Mouse (Mus musculus): ENCODE results near the gene Slc6a17. TPM values are rescaled to one million over a fixed set of nuclear protein-coding genes. Genes with fewer than 3 reads are reported as not detected.

The Slc6a17 gene
- total and polyA plus RNA-seq, 3 experiments: 0.11 to 1.2 TPM; not detected in 1

GRCm38 (mm10) chr3:107530581-107530980 lies 12.8 kb upstream of the Slc6a17 start:
- no peak for TF ChIP-seq TAL1 (conservative IDR thresholded peaks at IDR 0.05; ENCODE audit: low read depth, low read length)
- no peak for TF ChIP-seq CTCF (IDR thresholded peaks at IDR 0.05; ENCODE audit: low read depth, low read length)
- TF ChIP-seq GATA2 (IDR thresholded peaks at IDR 0.05; ENCODE audit: borderline replicate concordance, low read depth, low read length): no peak
- TF ChIP-seq GATA1 (IDR thresholded peaks at IDR 0.05; ENCODE audit: borderline replicate concordance, low read length): no peak
- no peak for TF ChIP-seq POLR2AphosphoS5 (IDR thresholded peaks at IDR 0.05; ENCODE audit: insufficient replicate concordance, low read depth, low read length)
- no peak for ATAC-seq (ENCODE audit: extremely low read depth, insufficient number of reproducible peaks, low FRiP score, poor library complexity, severe bottlenecking)
- H3K9me3 ChIP-seq (replicated peaks): no peaks in the 10 kb centered on the region
- peaks cover 8% of the 10 kb centered on the region for H3K27me3 ChIP-seq (ENCODE audit: insufficient read depth, low read length)
- DNase-seq (ENCODE audit: low spot score): no peak
- H3K4me3 ChIP-seq (ENCODE audit: low read depth, low read length): no peak overlapping the region
- no peaks in the 10 kb centered on the region for H3K36me3 ChIP-seq (replicated peaks)
- H3K4me1 ChIP-seq (ENCODE audit: insufficient read depth, low read depth, low read length): no peaks in the 10 kb centered on the region

- H3K36me3 ChIP-seq (replicated peaks): no peaks in the 10 kb centered on the region
- no peaks in the 10 kb centered on the region for H3K4me1 ChIP-seq (ENCODE audit: insufficient read depth, low read depth, low read length)
- TF ChIP-seq GATA1 (IDR thresholded peaks at IDR 0.05; ENCODE audit: borderline replicate concordance, low read length) (no peak), TAL1 (conservative IDR thresholded peaks at IDR 0.05; ENCODE audit: low read depth, low read length) (no peak), GATA2 (IDR thresholded peaks at IDR 0.05; ENCODE audit: borderline replicate concordance, low read depth, low read length) (no peak), CTCF (IDR thresholded peaks at IDR 0.05; ENCODE audit: low read depth, low read length) (no peak), POLR2AphosphoS5 (IDR thresholded peaks at IDR 0.05; ENCODE audit: insufficient replicate concordance, low read depth, low read length) (no peak)
- peaks cover 8% of the 10 kb centered on the region for H3K27me3 ChIP-seq (ENCODE audit: insufficient read depth, low read length)
- no peak overlapping the region for H3K4me3 ChIP-seq (ENCODE audit: low read depth, low read length)
- no peaks in the 10 kb centered on the region for H3K9me3 ChIP-seq (replicated peaks)
- ATAC-seq (ENCODE audit: extremely low read depth, insufficient number of reproducible peaks, low FRiP score, poor library complexity, severe bottlenecking) (no peak), DNase-seq (ENCODE audit: low spot score) (no peak)
Measured at GRCm38 (mm10) chr3:107529182-107529581, 11.4 kb upstream of the Slc6a17 start.

GRCm38 (mm10) chr3:107528401-107529118 lies 10.7 kb upstream of the Slc6a17 start:
- Histone ChIP-seq H3K4me1 (ENCODE audit: insufficient read depth, low read depth, low read length) (no peaks in the 10 kb centered on the region), H3K27me3 (ENCODE audit: insufficient read depth, low read length) (peaks cover 8% of the 10 kb centered on the region), H3K36me3 (replicated peaks) (no peaks in the 10 kb centered on the region), H3K4me3 (ENCODE audit: low read depth, low read length) (no peak overlapping the region), H3K9me3 (replicated peaks) (no peaks in the 10 kb centered on the region)
- DNase-seq (ENCODE audit: low spot score) (no peak), ATAC-seq (ENCODE audit: extremely low read depth, insufficient number of reproducible peaks, low FRiP score, poor library complexity, severe bottlenecking) (no peak)
- TF ChIP-seq GATA1 (IDR thresholded peaks at IDR 0.05; ENCODE audit: borderline replicate concordance, low read length) (no peak), CTCF (IDR thresholded peaks at IDR 0.05; ENCODE audit: low read depth, low read length) (no peak), POLR2AphosphoS5 (IDR thresholded peaks at IDR 0.05; ENCODE audit: insufficient replicate concordance, low read depth, low read length) (no peak), GATA2 (IDR thresholded peaks at IDR 0.05; ENCODE audit: borderline replicate concordance, low read depth, low read length) (no peak), TAL1 (conservative IDR thresholded peaks at IDR 0.05; ENCODE audit: low read depth, low read length) (no peak)

GRCm38 (mm10) chr3:107524547-107524946 lies 6.7 kb upstream of the Slc6a17 start:
- H3K4me3 ChIP-seq (ENCODE audit: low read depth, low read length): no peak overlapping the region
- H3K36me3 ChIP-seq (replicated peaks): no peaks in the 10 kb centered on the region
- H3K9me3 ChIP-seq (replicated peaks): no peaks in the 10 kb centered on the region
- DNase-seq (ENCODE audit: low spot score) (no peak), ATAC-seq (ENCODE audit: extremely low read depth, insufficient number of reproducible peaks, low FRiP score, poor library complexity, severe bottlenecking) (no peak)
- TF ChIP-seq POLR2AphosphoS5 (IDR thresholded peaks at IDR 0.05; ENCODE audit: insufficient replicate concordance, low read depth, low read length) (no peak), TAL1 (conservative IDR thresholded peaks at IDR 0.05; ENCODE audit: low read depth, low read length) (no peak), CTCF (IDR thresholded peaks at IDR 0.05; ENCODE audit: low read depth, low read length) (no peak), GATA1 (IDR thresholded peaks at IDR 0.05; ENCODE audit: borderline replicate concordance, low read length) (no peak), GATA2 (IDR thresholded peaks at IDR 0.05; ENCODE audit: borderline replicate concordance, low read depth, low read length) (no peak)
- no peaks in the 10 kb centered on the region for H3K4me1 ChIP-seq (ENCODE audit: insufficient read depth, low read depth, low read length)
- H3K27me3 ChIP-seq (ENCODE audit: insufficient read depth, low read length): peaks cover 5% of the 10 kb centered on the region; the same call in 1 of the 2 replicates

DNA sequence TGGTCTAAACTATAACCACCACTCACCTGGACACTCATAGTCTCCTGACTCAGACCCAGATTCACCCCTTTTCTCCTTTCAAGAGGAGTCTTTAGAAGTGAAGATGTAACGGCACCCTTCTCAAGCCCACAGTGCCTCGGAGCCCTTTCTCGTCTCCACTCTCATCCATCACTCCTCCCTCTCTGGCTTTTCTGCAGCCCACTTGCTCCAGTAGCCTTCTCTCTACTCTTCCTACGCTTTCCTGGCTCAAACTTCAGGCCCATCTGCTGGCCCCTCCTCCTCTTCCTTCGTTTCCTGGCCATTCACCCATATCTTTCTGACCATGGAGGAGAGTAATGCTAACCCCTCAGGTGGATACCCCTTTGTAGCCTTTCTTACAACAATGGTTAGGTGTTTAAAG lies 3.1 kb upstream of the Slc6a17 start:
- H3K4me1 ChIP-seq (ENCODE audit: insufficient read depth, low read depth, low read length): no peaks in the 10 kb centered on the region
- H3K27me3 ChIP-seq (ENCODE audit: insufficient read depth, low read length): no peaks in the 10 kb centered on the region; the same call in 1 of the 2 replicates
- H3K9me3 ChIP-seq (replicated peaks): no peaks in the 10 kb centered on the region
- TF ChIP-seq TAL1 (conservative IDR thresholded peaks at IDR 0.05; ENCODE audit: low read depth, low read length) (no peak), GATA1 (IDR thresholded peaks at IDR 0.05; ENCODE audit: borderline replicate concordance, low read length) (no peak)
- H3K36me3 ChIP-seq (replicated peaks): no peaks in the 10 kb centered on the region
- ATAC-seq (ENCODE audit: extremely low read depth, insufficient number of reproducible peaks, low FRiP score, poor library complexity, severe bottlenecking): no peak
- no peak overlapping the region for H3K4me3 ChIP-seq (ENCODE audit: low read depth, low read length)
- DNase-seq (ENCODE audit: low spot score): no peak

- Histone ChIP-seq H3K9me3 (replicated peaks) (no peaks in the 10 kb centered on the region), H3K4me1 (ENCODE audit: insufficient read depth, low read depth, low read length) (no peaks in the 10 kb centered on the region), H3K4me3 (ENCODE audit: low read depth, low read length) (no peak overlapping the region), H3K27me3 (ENCODE audit: insufficient read depth, low read length) (no peaks in the 10 kb centered on the region; the same call in 1 of the 2 replicates), H3K36me3 (replicated peaks) (no peaks in the 10 kb centered on the region)
- TF ChIP-seq TAL1 (conservative IDR thresholded peaks at IDR 0.05; ENCODE audit: low read depth, low read length) (no peak), POLR2AphosphoS5 (IDR thresholded peaks at IDR 0.05; ENCODE audit: insufficient replicate concordance, low read depth, low read length) (no peak), GATA2 (IDR thresholded peaks at IDR 0.05; ENCODE audit: borderline replicate concordance, low read depth, low read length) (no peak), CTCF (IDR thresholded peaks at IDR 0.05; ENCODE audit: low read depth, low read length) (no peak), GATA1 (IDR thresholded peaks at IDR 0.05; ENCODE audit: borderline replicate concordance, low read length) (no peak)
- no peak for DNase-seq (ENCODE audit: low spot score)
- ATAC-seq (ENCODE audit: extremely low read depth, insufficient number of reproducible peaks, low FRiP score, poor library complexity, severe bottlenecking): no peak
Measured at GRCm38 (mm10) chr3:107516776-107517630, 815 bp downstream of the Slc6a17 start.

Measured in G1E (cell line).